Mouse (Mus musculus): ENCODE measurements around the gene Ppfibp1.
A peak's percentile ranks its signal among the peaks of the same experiment; 100 is the strongest.

The Ppfibp1 gene

GRCm38 (mm10) chr6:146961832-146962481 is 73.7 kb downstream of the Ppfibp1 start:
- peak; percentile 50 for DNase-seq

GRCm38 (mm10) chr6:146963396-146964150 is 75.3 kb downstream of the Ppfibp1 start:
- DNase-seq: no peak

GRCm38 (mm10) chr6:146965139-146965772 is 77.0 kb downstream of the Ppfibp1 start:
- DNase-seq: no peak

GRCm38 (mm10) chr6:146966446-146967019 is 78.2 kb downstream of the Ppfibp1 start:
- DNase-seq: no peak

GRCm38 (mm10) chr6:146967836-146968235 is 79.5 kb downstream of the Ppfibp1 start:
- no peak for DNase-seq

- DNase-seq: no peak
Measured at GRCm38 (mm10) chr6:146970811-146971210, 82.5 kb downstream of the Ppfibp1 start.

- no peak for DNase-seq
Measured at GRCm38 (mm10) chr6:146971366-146971765, 83.1 kb downstream of the Ppfibp1 start.

GRCm38 (mm10) chr6:146972009-146972408 is 83.7 kb downstream of the Ppfibp1 start:
- DNase-seq: no peak

- no peak for DNase-seq
Measured at GRCm38 (mm10) chr6:146972740-146973139, 84.5 kb downstream of the Ppfibp1 start.

GRCm38 (mm10) chr6:146973406-146973805 is 85.1 kb downstream of the Ppfibp1 start:
- no peak for DNase-seq

GRCm38 (mm10) chr6:146973830-146974229 is 85.5 kb downstream of the Ppfibp1 start:
- DNase-seq: no peak

- DNase-seq: no peak
Measured at GRCm38 (mm10) chr6:146976446-146976845, 88.2 kb downstream of the Ppfibp1 start.

GRCm38 (mm10) chr6:146978691-146979114 is 90.4 kb downstream of the Ppfibp1 start:
- peak; percentile 57 for DNase-seq

GRCm38 (mm10) chr6:146979115-146979744 is 90.9 kb downstream of the Ppfibp1 start:
- peak; percentile 70 for DNase-seq

- DNase-seq: no peak
Measured at GRCm38 (mm10) chr6:146979953-146980352, 91.7 kb downstream of the Ppfibp1 start.

GRCm38 (mm10) chr6:146981249-146981835 is 93.1 kb downstream of the Ppfibp1 start:
- DNase-seq: no peak

- DNase-seq: no peak
Measured at GRCm38 (mm10) chr6:146984569-146984968, 96.3 kb downstream of the Ppfibp1 start.

GRCm38 (mm10) chr6:146994236-146994635 is 105.9 kb downstream of the Ppfibp1 start:
- DNase-seq: peak; percentile 57

GRCm38 (mm10) chr6:146995391-146995790 is 107.1 kb downstream of the Ppfibp1 start:
- DNase-seq: no peak

GRCm38 (mm10) chr6:146995878-146996277 is 107.6 kb downstream of the Ppfibp1 start:
- DNase-seq: no peak

GRCm38 (mm10) chr6:146997006-146997405 is 108.7 kb downstream of the Ppfibp1 start:
- no peak for DNase-seq

- no peak for DNase-seq
Measured at GRCm38 (mm10) chr6:146998710-146999109, 110.4 kb downstream of the Ppfibp1 start.

- no peak for DNase-seq
Measured at GRCm38 (mm10) chr6:146999302-146999701, 111.0 kb downstream of the Ppfibp1 start.
